Mouse (Mus musculus) CD4-positive, CD25-positive, alpha-beta regulatory T cell, adult 4 months (primary cell): ENCODE data around the gene Spata17. TPM values are rescaled to one million over a fixed set of nuclear protein-coding genes. Genes with fewer than 3 reads are reported as not detected.
"Not testable (repeated sequence)": the region's sequence is repeated elsewhere in the genome, so short reads cannot be mapped to it uniquely, and the experiment has no call there.

Experiments
- ATAC-seq: one replicate; pipeline ENCODE4 v1.8.0; 2017
- polyA plus RNA-seq, 2 experiments: library from polyadenylated mRNA; unstranded; fragments of 100-300 nt; shearing (Covaris generic); gene quantifications; one replicate each; pipeline ENCODE4 v1.2.1; 2017

Spata17 gene
- polyA plus RNA-seq, 2 experiments from 2014 or later = not detected

DNA sequence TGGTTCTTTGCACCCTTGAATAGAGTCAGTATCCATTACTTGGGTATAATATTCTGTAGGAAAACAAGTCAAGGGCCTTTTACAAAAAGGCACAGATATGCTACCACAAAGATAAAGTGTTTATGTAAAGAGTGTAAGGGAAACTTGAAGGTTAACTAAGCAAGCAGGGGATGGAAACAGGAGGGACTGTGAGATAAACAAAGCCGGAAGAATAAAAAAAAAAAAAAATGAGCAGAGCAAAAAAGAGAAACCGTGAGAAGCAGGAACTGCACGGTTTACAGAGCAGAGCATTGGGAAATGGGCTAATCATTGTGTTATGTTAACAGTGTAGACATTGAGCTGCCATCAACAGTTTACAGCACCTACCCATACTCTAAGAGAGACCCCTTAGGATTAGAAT is 44.9 kb downstream of the Spata17 start:
- ATAC-seq = no peak

GRCm38 (mm10) chr1:187169646-187170045 is 45.6 kb downstream of the Spata17 start:
- ATAC-seq = no peak

DNA sequence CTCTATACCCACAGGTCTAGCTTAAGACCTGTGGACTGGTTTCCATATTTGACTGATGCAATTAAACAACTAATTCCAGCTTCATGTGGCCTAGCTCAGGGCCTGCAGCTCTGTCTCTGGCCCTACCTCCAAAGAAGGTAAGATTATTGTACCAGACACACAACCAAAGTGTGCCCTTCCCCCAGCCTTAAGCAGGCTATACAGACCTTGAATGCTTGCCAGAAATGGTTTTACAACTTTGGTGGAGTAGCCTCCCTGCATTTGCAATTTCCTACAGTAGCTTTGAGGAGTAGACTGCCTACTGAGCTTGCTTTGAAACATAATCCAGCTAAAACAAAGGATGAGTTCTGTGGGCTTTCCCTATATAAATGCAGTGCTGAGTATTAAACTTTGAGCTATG is 51.7 kb downstream of the Spata17 start:
- no peak for ATAC-seq

- no peak for ATAC-seq
Observed at GRCm38 (mm10) chr1:187155658-187156057, 59.6 kb downstream of the Spata17 start.

GRCm38 (mm10) chr1:187153681-187154080 is 61.6 kb downstream of the Spata17 start:
- no peak for ATAC-seq

- ATAC-seq = no peak
Observed at GRCm38 (mm10) chr1:187152571-187152970, 62.7 kb downstream of the Spata17 start.

DNA sequence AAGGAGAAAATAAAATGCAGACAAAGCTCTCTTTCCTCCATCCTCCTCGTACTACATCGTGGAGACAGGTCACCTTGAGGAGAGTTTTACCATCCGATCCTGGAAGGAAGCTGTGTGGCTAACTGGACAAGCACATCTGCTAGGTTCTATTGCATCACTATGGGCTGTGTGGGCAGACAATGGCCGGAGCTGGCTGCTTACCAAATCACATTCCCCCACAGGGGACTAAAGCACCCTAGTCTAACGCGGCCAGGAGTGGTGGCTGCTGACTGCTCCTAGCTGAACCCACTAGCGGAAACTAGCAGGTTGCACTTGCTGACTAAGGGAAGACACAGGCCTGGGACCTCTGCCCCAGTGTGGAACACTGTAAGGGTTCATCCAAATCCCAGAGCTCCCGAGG is 72.3 kb downstream of the Spata17 start:
- no peak for ATAC-seq

DNA sequence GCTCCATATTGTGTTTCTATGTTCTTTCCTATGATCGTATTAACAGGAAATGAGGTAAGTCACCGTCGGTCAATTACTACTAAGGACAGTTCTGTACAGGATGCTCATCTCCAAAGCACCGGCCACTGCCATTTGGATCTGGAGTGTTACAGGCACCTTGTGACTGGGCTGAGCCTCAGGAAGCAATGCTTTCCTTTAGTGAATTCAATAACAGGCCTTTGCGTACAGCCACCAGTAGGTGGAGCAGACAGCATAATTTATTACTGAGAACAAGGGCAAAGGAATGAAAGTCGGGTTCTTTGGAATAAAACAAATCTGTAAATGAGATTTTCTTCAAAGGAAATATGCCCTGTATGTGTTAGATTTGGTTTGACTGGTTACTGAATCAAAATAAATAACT is 77.8 kb downstream of the Spata17 start:
- no peak for ATAC-seq

- ATAC-seq = no peak
Observed at GRCm38 (mm10) chr1:187135887-187136286, 79.4 kb downstream of the Spata17 start.

GRCm38 (mm10) chr1:187133841-187134240 is 81.4 kb downstream of the Spata17 start:
- no peak for ATAC-seq

GRCm38 (mm10) chr1:187132348-187132747 is 82.9 kb downstream of the Spata17 start:
- ATAC-seq = no peak

- not testable (repeated sequence) for ATAC-seq
Observed at GRCm38 (mm10) chr1:187127548-187127947, 87.7 kb downstream of the Spata17 start.

GRCm38 (mm10) chr1:187125733-187126132 is 89.5 kb downstream of the Spata17 start:
- ATAC-seq = no peak

GRCm38 (mm10) chr1:187124967-187125366 is 90.3 kb downstream of the Spata17 start:
- ATAC-seq = no peak

GRCm38 (mm10) chr1:187119300-187119699 is 96.0 kb downstream of the Spata17 start:
- no peak for ATAC-seq

DNA sequence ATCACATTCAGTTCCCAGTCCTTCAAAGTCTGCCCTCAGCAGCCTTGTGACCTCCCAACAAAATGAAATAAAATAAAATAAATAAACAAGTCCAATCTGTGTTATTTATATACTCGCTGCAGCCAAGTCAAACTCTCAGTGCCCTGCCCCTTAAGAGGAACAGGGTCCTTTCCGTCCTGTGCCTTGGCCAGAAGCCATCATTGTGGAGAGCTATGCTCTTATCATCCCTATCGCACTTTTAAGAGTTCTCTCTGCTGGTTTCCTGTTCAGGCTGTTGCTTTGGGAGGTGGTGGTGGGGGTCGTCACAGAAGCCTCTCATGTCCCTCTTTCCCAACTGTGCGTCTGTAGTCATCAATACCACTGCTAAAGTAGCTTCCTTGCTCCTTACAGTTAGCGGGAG is 97.2 kb downstream of the Spata17 start:
- no peak for ATAC-seq

- no peak for ATAC-seq
Observed at GRCm38 (mm10) chr1:187113716-187114115, 101.5 kb downstream of the Spata17 start.

- no peak for ATAC-seq
Observed at GRCm38 (mm10) chr1:187102130-187102529, 113.1 kb downstream of the Spata17 start.

- ATAC-seq = no peak
Observed at GRCm38 (mm10) chr1:187101202-187101601, 114.1 kb downstream of the Spata17 start.

DNA sequence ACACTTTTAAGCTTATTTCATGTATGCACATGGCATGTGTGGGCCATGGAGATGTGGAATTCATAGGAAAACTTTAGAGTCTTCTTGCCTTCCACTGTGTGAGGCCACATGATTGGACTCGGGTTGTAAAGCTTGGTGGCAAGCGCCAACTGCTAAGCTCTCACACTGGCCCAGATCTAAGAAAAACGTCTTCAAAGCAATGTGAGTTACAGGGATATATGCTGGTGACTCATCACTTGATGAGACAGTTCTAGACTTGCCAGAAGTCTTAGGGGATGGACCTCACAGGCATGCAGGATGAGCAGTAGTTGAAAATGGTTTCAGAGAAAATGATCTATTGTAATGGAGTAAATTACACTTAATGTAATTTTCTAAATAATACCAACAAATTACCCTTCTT is 114.6 kb downstream of the Spata17 start:
- no peak for ATAC-seq

DNA sequence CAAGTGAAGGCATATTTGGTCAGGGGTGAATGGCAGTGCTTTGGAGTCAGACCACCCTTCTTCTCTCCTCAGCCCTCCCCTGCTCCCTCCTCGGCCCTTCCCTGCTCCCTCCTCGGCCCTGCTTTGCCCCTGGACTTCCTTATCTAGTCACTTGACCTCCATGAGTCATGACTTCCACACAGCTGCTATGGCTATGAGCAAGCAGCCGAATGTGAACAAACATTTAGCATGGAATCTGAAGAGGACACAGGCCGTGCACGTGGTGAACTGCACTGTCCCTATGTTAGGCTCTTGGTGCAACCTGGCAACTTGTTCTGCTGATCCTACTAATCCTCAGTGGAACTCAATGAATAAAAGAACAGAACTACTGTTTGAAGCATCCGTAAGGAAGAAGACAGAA is 117.0 kb downstream of the Spata17 start:
- no peak for ATAC-seq

- ATAC-seq = no peak
Observed at GRCm38 (mm10) chr1:187092546-187092945, 122.7 kb downstream of the Spata17 start.

- no peak for ATAC-seq
Observed at GRCm38 (mm10) chr1:187088660-187089395, 126.4 kb downstream of the Spata17 start.

GRCm38 (mm10) chr1:187086027-187086426 is 129.2 kb downstream of the Spata17 start:
- ATAC-seq = no peak

GRCm38 (mm10) chr1:187077352-187077751 is 137.9 kb downstream of the Spata17 start:
- no peak for ATAC-seq
